Mouse (Mus musculus) limb, embryonic 14.5 days (tissue): ENCODE data around the gene Qars. TPM values are rescaled to one million over a fixed set of nuclear protein-coding genes. Genes with fewer than 3 reads are reported as not detected.

ENCODE experiments used
- ATAC-seq: fragments of 200-750 bp; cut with Nextera tagmentation; 2 replicates; pipeline ENCODE4 v1.8.0; 2017; ENCODE audit warnings: low read depth, moderate number of reproducible peaks, moderate TSS enrichment; ENCODE audit not compliant: low FRiP score
- DNase-seq: peaks from one replicate; pipeline ENCODE4 v3.0.0-alpha.2; 2015; ENCODE audit warnings: low spot score
- H3K27ac ChIP-seq: fragments of 300-500 bp; sonication (generic); replicated peaks from 2 replicates; pipeline ENCODE4 v1.5.1; 2014; ENCODE audit warnings: low read depth, mild to moderate bottlenecking, low read length, moderate library complexity, mixed read lengths
- H3K27me3 ChIP-seq: fragments of 300-500 bp; sonication (generic); 2 replicates; pipeline ENCODE4 v1.6.1; 2014; ENCODE audit warnings: low read length, mixed read lengths; ENCODE audit not compliant: control insufficient read depth, insufficient read depth
- H3K36me3 ChIP-seq: fragments of 300-500 bp; sonication (generic); 2 replicates; pipeline ENCODE4 v1.6.1; 2014; ENCODE audit warnings: mild to moderate bottlenecking, low read length, moderate library complexity, mixed read lengths; ENCODE audit not compliant: control insufficient read depth, insufficient read depth
- H3K4me1 ChIP-seq: fragments of 300-500 bp; sonication (generic); 2 replicates; pipeline ENCODE4 v1.6.1; 2014; ENCODE audit warnings: antibody characterized with exemption, low read length, mixed read lengths; ENCODE audit not compliant: control insufficient read depth, insufficient read depth
- H3K4me2 ChIP-seq: fragments of 300-500 bp; sonication (generic); replicated peaks from 2 replicates; pipeline ENCODE4 v1.6.1; 2014; ENCODE audit warnings: low read depth, mild to moderate bottlenecking, low read length, moderate library complexity; ENCODE audit not compliant: severe bottlenecking
- H3K4me3 ChIP-seq: fragments of 300-500 bp; sonication (generic); replicated peaks from 2 replicates; pipeline ENCODE4 v1.5.1; 2014; ENCODE audit warnings: low read length
- H3K9ac ChIP-seq: fragments of 300-500 bp; sonication (generic); 2 replicates; pipeline ENCODE4 v1.6.1; 2014; ENCODE audit warnings: mild to moderate bottlenecking, low read depth, low read length, moderate library complexity; ENCODE audit not compliant: severe bottlenecking
- H3K9me3 ChIP-seq: fragments of 300-500 bp; sonication (generic); 2 replicates; pipeline ENCODE4 v1.6.1; 2016; ENCODE audit warnings: low read length; ENCODE audit not compliant: control insufficient read depth
- POLR2A ChIP-seq: fragments of 200-500 bp; IDR thresholded peaks from 2 replicates; pipeline ENCODE4 v1.8.0; 2012; ENCODE audit warnings: inconsistent platforms, mild to moderate bottlenecking, moderate library complexity, borderline replicate concordance; ENCODE audit not compliant: insufficient read depth, insufficient read length; ENCODE audit errors: extremely low read depth
- WGBS: fragments of 180-500 bp; shearing (Covaris S2); extraction: QIAGEN DNeasy Blood & Tissue Kit; methylation state at CpG from one replicate; pipeline ENCODE4 v1.1.7; 2014; 5-methylcytosine and 5-hydroxymethylcytosine counted together
- polyA plus RNA-seq, 2 experiments: library from polyadenylated mRNA; depleted of rRNA in 1 of 2; stranded (reverse) in 1 of 2; unstranded in 1 of 2; fragments of >200 nt; fragmentation: Nextera tagmentation in 1 of 2; extraction: Ambion mirVana in 1 of 2; gene quantifications; 2 replicates each; pipeline versions ENCODE4 v1.2.1 to v1.2.3; 2012 to 2014

Qars gene
- polyA plus RNA-seq, 2 experiments = 117 to 238 TPM

DNA sequence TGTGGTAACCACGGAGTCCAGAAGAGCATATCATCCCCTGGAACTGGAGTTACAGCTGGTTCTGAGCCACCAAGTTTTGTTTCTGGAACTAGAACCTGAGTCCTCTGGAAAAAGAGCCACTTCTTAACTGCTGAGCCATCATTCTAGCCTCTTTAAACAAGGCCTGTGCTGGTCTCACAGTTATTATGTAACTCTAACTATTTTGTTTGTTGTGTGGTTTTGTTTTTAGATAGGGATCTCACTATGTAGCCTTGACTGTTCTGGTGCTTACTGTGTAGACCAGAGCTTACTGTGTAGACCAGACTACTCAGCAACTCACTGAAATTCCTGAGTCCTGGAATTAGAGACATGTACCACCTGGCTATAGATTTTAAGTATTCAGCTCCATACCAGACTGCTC lies 39.4 kb downstream of the Qars start:
- H3K36me3 ChIP-seq = peaks cover 91% of the 10 kb centered on the region

DNA sequence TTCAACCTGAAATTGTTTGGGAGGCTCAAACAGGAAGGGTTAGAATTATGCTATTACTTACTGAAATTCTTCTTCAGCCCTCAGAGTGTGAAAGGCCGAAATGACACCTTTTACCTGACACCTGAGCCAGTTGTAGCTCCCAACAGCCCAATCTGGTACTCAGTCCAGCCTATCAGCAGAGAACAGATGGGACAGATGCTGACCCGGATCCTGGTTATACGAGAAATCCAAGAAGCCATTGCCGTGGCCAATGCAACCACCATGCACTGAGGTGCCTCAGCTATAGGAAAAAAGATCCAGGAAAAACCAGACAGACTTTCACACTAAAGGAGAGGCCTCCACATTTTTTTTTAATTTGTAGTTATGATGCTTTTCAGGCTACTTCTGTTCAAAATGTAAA lies 51.7 kb downstream of the Qars start:
- no peak overlapping the region for H3K4me3 ChIP-seq
- H3K4me2 ChIP-seq = no peak overlapping the region
- ATAC-seq (no peak), DNase-seq (no peak)
- peaks cover 79% of the 10 kb centered on the region for H3K36me3 ChIP-seq
- 0 out of 2 replicates have a peak, but pooled peaks cover 3% of the 10 kb centered on the region for H3K4me1 ChIP-seq
- TF ChIP-seq POLR2A = no peak
- 83% methylated on average over 4 of the region's 4 CpGs for WGBS
- no peaks in the 10 kb centered on the region for H3K27me3 ChIP-seq
- no peak overlapping the region for H3K9ac ChIP-seq
- no peaks in the 10 kb centered on the region for H3K9me3 ChIP-seq
- no peak overlapping the region for H3K27ac ChIP-seq

More for the DNA sequence above, 39.4 kb downstream of the Qars start:
- H3K4me1 ChIP-seq = no peaks in the 10 kb centered on the region
- no peak overlapping the region for H3K27ac ChIP-seq
- 91% methylated on average over 1 of the region's 1 CpGs for WGBS
- no peak overlapping the region for H3K4me3 ChIP-seq
- no peaks in the 10 kb centered on the region for H3K9me3 ChIP-seq
- no peak for DNase-seq
- no peak for TF ChIP-seq POLR2A
- H3K9ac ChIP-seq = no peak overlapping the region
- no peaks in the 10 kb centered on the region for H3K27me3 ChIP-seq
- H3K4me2 ChIP-seq = no peak overlapping the region
- no peak for ATAC-seq

DNA sequence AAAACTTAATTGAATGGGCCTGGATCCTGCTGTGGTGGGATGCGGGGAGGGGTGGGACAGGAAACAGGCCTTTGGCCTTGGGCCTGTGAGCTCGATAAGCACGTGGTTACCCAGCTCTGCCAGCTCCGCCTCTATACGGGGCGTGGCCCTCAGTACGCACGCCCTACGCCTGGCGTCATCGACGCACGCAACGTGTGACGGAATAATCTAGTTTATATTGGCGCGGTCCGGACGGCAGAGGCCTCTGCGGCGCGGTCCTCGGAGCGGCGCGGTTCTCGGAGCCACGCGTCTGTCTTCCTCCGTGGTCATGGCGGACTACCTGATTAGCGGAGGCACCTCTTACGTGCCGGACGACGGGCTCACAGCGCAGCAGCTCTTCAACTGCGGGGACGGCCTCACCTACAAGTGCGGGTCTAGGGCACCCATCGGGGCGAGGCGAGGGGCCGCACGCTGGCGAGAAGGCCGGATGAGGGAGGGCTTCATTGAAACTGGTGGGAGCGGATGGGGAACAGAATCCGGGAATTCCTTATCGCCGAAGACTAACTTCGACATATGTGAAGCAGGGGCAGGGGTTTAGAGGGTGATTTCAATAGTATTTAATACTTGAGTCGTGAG lies 52.8 kb downstream of the Qars start, which contains the start of gene Impdh2:
TSS of gene Impdh2 (plus strand) at position 60 of the 615 bp plus-strand sequence.
- Histone ChIP-seq H3K9me3 (no peaks in the 10 kb centered on the region), H3K4me2 (peak within 1 kb of the TSS; percentile 74), H3K4me1 (0 out of 2 replicates have a peak, but pooled peaks cover 3% of the 10 kb centered on the region), H3K36me3 (peaks cover 78% of the 10 kb centered on the region), H3K4me3 (peak within 1 kb of the TSS; percentile 60), H3K9ac (peak within 1 kb of the TSS; percentile 68), H3K27ac (peak within 1 kb of the TSS; percentile 75), H3K27me3 (no peaks in the 10 kb centered on the region)
- DNase-seq (peak; percentile 98), ATAC-seq (peak; percentile 98)
- WGBS = under 1% methylated on average over 47 of the region's 53 CpGs
- TF ChIP-seq POLR2A = peak; percentile 88

DNA sequence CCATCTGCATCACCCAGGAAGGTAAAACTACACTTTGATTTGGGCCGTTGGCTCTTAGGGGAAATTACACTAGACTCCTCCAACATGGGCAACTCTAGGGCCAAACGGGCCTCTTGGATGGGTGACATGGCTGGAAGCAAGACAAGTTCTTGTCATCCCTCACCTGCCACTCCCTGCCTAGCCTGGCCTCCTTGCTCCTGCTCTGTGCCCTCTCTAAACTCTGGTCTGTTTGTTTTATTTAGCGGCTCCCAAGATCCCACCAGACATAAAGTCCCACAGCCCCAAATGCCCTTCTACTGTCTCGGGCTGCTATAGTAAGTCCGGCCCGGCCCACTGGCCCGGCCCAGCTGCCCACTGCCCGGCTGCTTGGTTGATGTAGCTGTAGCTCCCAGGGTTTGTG lies 56.2 kb downstream of the Qars start:
- H3K36me3 ChIP-seq = peaks cover 54% of the 10 kb centered on the region
- no peak overlapping the region for H3K27ac ChIP-seq
- ATAC-seq = no peak
- H3K4me2 ChIP-seq = no peak overlapping the region
- H3K4me1 ChIP-seq = peaks cover 13% of the 10 kb centered on the region
- no peak for TF ChIP-seq POLR2A
- no peak for DNase-seq
- no peaks in the 10 kb centered on the region for H3K27me3 ChIP-seq
- no peak overlapping the region for H3K9ac ChIP-seq
- no peaks in the 10 kb centered on the region for H3K9me3 ChIP-seq
- no peak overlapping the region for H3K4me3 ChIP-seq
- whole genome bisulfite sequencing = 95% methylated on average over 8 of the region's 8 CpGs

DNA sequence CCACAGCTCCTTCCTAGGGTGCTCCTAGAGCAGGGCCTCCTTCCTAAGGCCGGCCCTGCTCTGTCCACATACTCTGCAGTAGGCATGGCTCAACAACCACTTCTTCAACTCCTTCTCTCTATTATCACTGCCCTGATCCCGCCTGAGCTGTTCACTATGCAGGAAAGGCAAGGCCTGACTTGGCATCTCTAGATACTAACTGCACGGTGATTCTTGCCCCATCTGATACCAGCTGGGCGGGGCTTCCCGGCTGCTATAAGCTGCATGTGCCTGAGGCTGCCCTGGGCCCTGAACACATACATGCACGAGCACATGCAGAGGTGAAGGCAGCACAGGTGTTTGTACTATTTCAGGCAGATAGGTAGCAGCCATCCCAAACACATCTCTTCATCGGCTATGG lies 56.6 kb downstream of the Qars start:
- Histone ChIP-seq H3K27ac (no peak overlapping the region), H3K4me3 (no peak overlapping the region), H3K27me3 (no peaks in the 10 kb centered on the region), H3K4me1 (peaks cover 13% of the 10 kb centered on the region), H3K9ac (no peak overlapping the region), H3K36me3 (peaks cover 49% of the 10 kb centered on the region), H3K9me3 (no peaks in the 10 kb centered on the region), H3K4me2 (no peak overlapping the region)
- no peak for TF ChIP-seq POLR2A
- ATAC-seq = no peak
- DNase-seq = no peak
- 89% methylated on average over 7 of the region's 7 CpGs for WGBS

Other genes starting within 250 kb of the Qars start
- gene Dag1, start 243.7 kb upstream of the Qars start, polyA plus RNA-seq (2012; rRNA removed) = 49.7 and 57.4 TPM in 2 replicates
- 77.4 and 82.5 TPM in 2 replicates for gene Dag1, start 243.7 kb upstream of the Qars start, polyA plus RNA-seq (2014; fragmentation: Nextera tagmentation; extraction: Ambion mirVana)
- 37.5 and 61.3 TPM in 2 replicates for gene Nicn1, start 217.3 kb upstream of the Qars start, polyA plus RNA-seq (2012; rRNA removed)
- 40.2 and 49.6 TPM in 2 replicates for gene Nicn1, start 217.3 kb upstream of the Qars start, polyA plus RNA-seq (2014; fragmentation: Nextera tagmentation; extraction: Ambion mirVana)
- gene Amt, start 210.9 kb upstream of the Qars start, polyA plus RNA-seq (2012; rRNA removed) = 28.2 and 29.7 TPM in 2 replicates
- gene Amt, start 210.9 kb upstream of the Qars start, polyA plus RNA-seq (2014; fragmentation: Nextera tagmentation; extraction: Ambion mirVana) = 6.9 and 7.0 TPM in 2 replicates
- 214 and 240 TPM in 2 replicates for gene Rhoa, start 201.6 kb upstream of the Qars start, polyA plus RNA-seq (2012; rRNA removed)
- 296 and 326 TPM in 2 replicates for gene Rhoa, start 201.6 kb upstream of the Qars start, polyA plus RNA-seq (2014; fragmentation: Nextera tagmentation; extraction: Ambion mirVana)
- 36.8 and 41.4 TPM in 2 replicates for gene Tcta, start 201.5 kb upstream of the Qars start, polyA plus RNA-seq (2012; rRNA removed)
- gene Tcta, start 201.5 kb upstream of the Qars start, polyA plus RNA-seq (2014; fragmentation: Nextera tagmentation; extraction: Ambion mirVana) = 37.4 and 38.6 TPM in 2 replicates
- gene Gpx1, start 168.8 kb upstream of the Qars start, polyA plus RNA-seq (2012; rRNA removed) = 476 and 533 TPM in 2 replicates
- gene Gpx1, start 168.8 kb upstream of the Qars start, polyA plus RNA-seq (2014; fragmentation: Nextera tagmentation; extraction: Ambion mirVana) = 686 and 718 TPM in 2 replicates
- 86.1 and 86.8 TPM in 2 replicates for gene Usp4, start 159.9 kb upstream of the Qars start, polyA plus RNA-seq (2012; rRNA removed)
- 102 and 107 TPM in 2 replicates for gene Usp4, start 159.9 kb upstream of the Qars start, polyA plus RNA-seq (2014; fragmentation: Nextera tagmentation; extraction: Ambion mirVana)
- gene 1700102P08Rik, start 114.9 kb upstream of the Qars start, polyA plus RNA-seq (2012; rRNA removed) = 1.0 TPM in 2 replicates
- gene 1700102P08Rik, start 114.9 kb upstream of the Qars start, polyA plus RNA-seq (2014; fragmentation: Nextera tagmentation; extraction: Ambion mirVana) = 0.96 and 1.2 TPM in 2 replicates
- 1.5 and 2.2 TPM in 2 replicates for gene Ccdc36, start 79.2 kb upstream of the Qars start, polyA plus RNA-seq (2012; rRNA removed)
- 1.3 and 1.7 TPM in 2 replicates for gene Ccdc36, start 79.2 kb upstream of the Qars start, polyA plus RNA-seq (2014; fragmentation: Nextera tagmentation; extraction: Ambion mirVana)
- gene BC048562, start 71.2 kb upstream of the Qars start, polyA plus RNA-seq (2012; rRNA removed) = not detected in 2 replicates
- gene BC048562, start 71.2 kb upstream of the Qars start, polyA plus RNA-seq (2014; fragmentation: Nextera tagmentation; extraction: Ambion mirVana) = not detected in 2 replicates
- gene Ccdc71, start 47.2 kb upstream of the Qars start, polyA plus RNA-seq (2012; rRNA removed) = 29.2 and 34.4 TPM in 2 replicates
- 45.4 and 49.8 TPM in 2 replicates for gene Ccdc71, start 47.2 kb upstream of the Qars start, polyA plus RNA-seq (2014; fragmentation: Nextera tagmentation; extraction: Ambion mirVana)
- gene Klhdc8b, start 46.1 kb upstream of the Qars start, polyA plus RNA-seq (2012; rRNA removed) = 43.1 and 60.6 TPM in 2 replicates
- 27.7 and 32.2 TPM in 2 replicates for gene Klhdc8b, start 46.1 kb upstream of the Qars start, polyA plus RNA-seq (2014; fragmentation: Nextera tagmentation; extraction: Ambion mirVana)
- gene Lamb2, start 28.0 kb upstream of the Qars start, polyA plus RNA-seq (2012; rRNA removed) = 214 and 236 TPM in 2 replicates
- gene Lamb2, start 28.0 kb upstream of the Qars start, polyA plus RNA-seq (2014; fragmentation: Nextera tagmentation; extraction: Ambion mirVana) = 59.0 and 69.4 TPM in 2 replicates
- gene Usp19, start 17.1 kb upstream of the Qars start, polyA plus RNA-seq (2012; rRNA removed) = 160 and 219 TPM in 2 replicates
- 59.3 and 66.4 TPM in 2 replicates for gene Usp19, start 17.1 kb upstream of the Qars start, polyA plus RNA-seq (2014; fragmentation: Nextera tagmentation; extraction: Ambion mirVana)
- gene Qrich1, start 9.1 kb downstream of the Qars start, polyA plus RNA-seq (2012; rRNA removed) = 126 and 157 TPM in 2 replicates
- 120 and 132 TPM in 2 replicates for gene Qrich1, start 9.1 kb downstream of the Qars start, polyA plus RNA-seq (2014; fragmentation: Nextera tagmentation; extraction: Ambion mirVana)
- gene Impdh2, start 52.6 kb downstream of the Qars start, polyA plus RNA-seq (2012; rRNA removed) = 208 and 280 TPM in 2 replicates
- 184 and 191 TPM in 2 replicates for gene Impdh2, start 52.6 kb downstream of the Qars start, polyA plus RNA-seq (2014; fragmentation: Nextera tagmentation; extraction: Ambion mirVana)
- 23.1 and 28.3 TPM in 2 replicates for gene Ndufaf3, start 59.7 kb downstream of the Qars start, polyA plus RNA-seq (2012; rRNA removed)
- 40.9 and 42.7 TPM in 2 replicates for gene Ndufaf3, start 59.7 kb downstream of the Qars start, polyA plus RNA-seq (2014; fragmentation: Nextera tagmentation; extraction: Ambion mirVana)
- 144 and 198 TPM in 2 replicates for gene Dalrd3, start 62.2 kb downstream of the Qars start, polyA plus RNA-seq (2012; rRNA removed)
- 124 and 132 TPM in 2 replicates for gene Dalrd3, start 62.2 kb downstream of the Qars start, polyA plus RNA-seq (2014; fragmentation: Nextera tagmentation; extraction: Ambion mirVana)
- 123 and 175 TPM in 2 replicates for gene Wdr6, start 71.0 kb downstream of the Qars start, polyA plus RNA-seq (2012; rRNA removed)
- gene Wdr6, start 71.0 kb downstream of the Qars start, polyA plus RNA-seq (2014; fragmentation: Nextera tagmentation; extraction: Ambion mirVana) = 91.5 and 115 TPM in 2 replicates
- gene P4htm, start 90.0 kb downstream of the Qars start, polyA plus RNA-seq (2012; rRNA removed) = 14.3 and 17.8 TPM in 2 replicates
- 7.8 and 8.8 TPM in 2 replicates for gene P4htm, start 90.0 kb downstream of the Qars start, polyA plus RNA-seq (2014; fragmentation: Nextera tagmentation; extraction: Ambion mirVana)
- gene Arih2, start 141.7 kb downstream of the Qars start, polyA plus RNA-seq (2012; rRNA removed) = 46.2 and 48.5 TPM in 2 replicates
- 35.7 and 39.8 TPM in 2 replicates for gene Arih2, start 141.7 kb downstream of the Qars start, polyA plus RNA-seq (2014; fragmentation: Nextera tagmentation; extraction: Ambion mirVana)
- gene Slc25a20, start 154.4 kb downstream of the Qars start, polyA plus RNA-seq (2012; rRNA removed) = 16.6 and 20.7 TPM in 2 replicates
- 28.2 and 29.1 TPM in 2 replicates for gene Slc25a20, start 154.4 kb downstream of the Qars start, polyA plus RNA-seq (2014; fragmentation: Nextera tagmentation; extraction: Ambion mirVana)
- 18.5 and 20.4 TPM in 2 replicates for gene Prkar2a, start 181.6 kb downstream of the Qars start, polyA plus RNA-seq (2012; rRNA removed)
- gene Prkar2a, start 181.6 kb downstream of the Qars start, polyA plus RNA-seq (2014; fragmentation: Nextera tagmentation; extraction: Ambion mirVana) = 33.6 and 34.1 TPM in 2 replicates